Mouse (Mus musculus) layer of hippocampus, postnatal 10 days (tissue): ENCODE measurements around the gene Hoxa5. TPM values are rescaled to one million over a fixed set of nuclear protein-coding genes. Genes with fewer than 3 reads are reported as not detected.

Experiments used
- DNase-seq, 2 experiments: peaks; one replicate each; pipeline ENCODE4 v3.0.0; 2021; ENCODE audit warnings: low spot score in 2 of 2
- total RNA-seq, 2 experiments: library from RNA; stranded (reverse); gene quantifications; 2 replicates each; pipeline ENCODE4 v1.2.3; 2021

Hoxa5 gene
- total RNA-seq, 2 experiments from 2014 or later = not detected

- DNase-seq = no peak
Observed at GRCm38 (mm10) chr6:52180213-52180710, 24.1 kb downstream of the Hoxa5 start.

- DNase-seq = no peak
Observed at GRCm38 (mm10) chr6:52179690-52180089, 24.7 kb downstream of the Hoxa5 start.

GRCm38 (mm10) chr6:52178918-52179665, 25.3 kb downstream of the Hoxa5 start:
- no peak for DNase-seq

DNA sequence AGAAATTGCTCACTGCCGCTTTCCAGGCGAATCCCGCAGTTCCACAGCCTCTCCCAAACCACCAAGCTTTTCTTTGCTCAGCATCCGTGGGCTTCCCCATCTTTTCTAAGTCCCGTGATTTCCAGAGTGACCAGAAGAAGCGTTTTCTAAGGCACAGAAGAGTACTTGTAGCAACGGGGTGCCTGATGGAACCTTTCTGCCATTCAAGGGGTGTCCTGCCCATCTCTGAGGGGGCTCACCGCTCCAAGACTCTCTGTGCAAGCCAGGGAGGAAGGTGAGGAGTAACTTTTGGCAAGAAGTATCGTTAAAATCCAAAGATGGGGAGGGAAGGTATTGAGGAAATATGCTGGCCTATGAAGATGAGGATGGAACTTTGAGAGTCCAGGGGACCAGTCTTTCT, 26.6 kb downstream of the Hoxa5 start:
- no peak for DNase-seq

DNA sequence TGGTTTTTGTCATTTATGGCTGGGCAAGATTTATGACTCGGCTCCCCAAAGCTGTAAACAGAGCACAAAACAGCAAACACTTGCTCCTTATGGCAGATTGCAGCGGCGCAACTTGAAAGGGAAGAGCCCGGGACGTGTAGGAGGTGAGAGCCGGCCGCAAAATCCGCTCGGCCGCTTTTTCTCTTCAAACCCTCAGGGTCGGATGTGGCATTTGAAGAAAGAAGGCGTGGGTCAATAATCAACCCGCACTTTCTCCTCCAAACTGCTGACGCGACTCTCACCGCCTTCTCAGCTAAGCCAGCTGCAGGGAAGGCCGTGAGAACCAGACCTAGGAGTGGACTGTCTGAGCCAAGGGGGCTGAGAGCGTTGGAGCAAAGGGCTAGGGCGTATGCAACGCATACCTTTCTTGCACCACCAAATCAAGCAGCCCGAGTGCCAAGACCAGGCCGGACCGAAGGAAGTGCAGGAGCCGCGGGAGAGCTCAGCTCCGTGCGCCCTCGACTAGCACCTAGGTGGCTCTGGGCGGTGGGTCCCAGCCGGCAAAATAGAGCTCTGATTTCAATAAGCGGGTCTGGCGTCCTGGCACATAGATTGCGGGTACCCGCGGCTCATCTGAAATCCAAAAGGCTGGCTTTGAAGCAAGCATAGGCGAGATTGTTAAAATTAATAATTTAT, 27.2 kb downstream of the Hoxa5 start, which contains the start of gene 5730596B20Rik:
TSS of gene 5730596B20Rik (plus strand) at position 438 of the 675 bp plus-strand sequence.
- DNase-seq = no peak

- DNase-seq = no peak
Observed at GRCm38 (mm10) chr6:52176391-52176790, 28.0 kb downstream of the Hoxa5 start.

GRCm38 (mm10) chr6:52175864-52176263, 28.5 kb downstream of the Hoxa5 start:
- no peak for DNase-seq

DNA sequence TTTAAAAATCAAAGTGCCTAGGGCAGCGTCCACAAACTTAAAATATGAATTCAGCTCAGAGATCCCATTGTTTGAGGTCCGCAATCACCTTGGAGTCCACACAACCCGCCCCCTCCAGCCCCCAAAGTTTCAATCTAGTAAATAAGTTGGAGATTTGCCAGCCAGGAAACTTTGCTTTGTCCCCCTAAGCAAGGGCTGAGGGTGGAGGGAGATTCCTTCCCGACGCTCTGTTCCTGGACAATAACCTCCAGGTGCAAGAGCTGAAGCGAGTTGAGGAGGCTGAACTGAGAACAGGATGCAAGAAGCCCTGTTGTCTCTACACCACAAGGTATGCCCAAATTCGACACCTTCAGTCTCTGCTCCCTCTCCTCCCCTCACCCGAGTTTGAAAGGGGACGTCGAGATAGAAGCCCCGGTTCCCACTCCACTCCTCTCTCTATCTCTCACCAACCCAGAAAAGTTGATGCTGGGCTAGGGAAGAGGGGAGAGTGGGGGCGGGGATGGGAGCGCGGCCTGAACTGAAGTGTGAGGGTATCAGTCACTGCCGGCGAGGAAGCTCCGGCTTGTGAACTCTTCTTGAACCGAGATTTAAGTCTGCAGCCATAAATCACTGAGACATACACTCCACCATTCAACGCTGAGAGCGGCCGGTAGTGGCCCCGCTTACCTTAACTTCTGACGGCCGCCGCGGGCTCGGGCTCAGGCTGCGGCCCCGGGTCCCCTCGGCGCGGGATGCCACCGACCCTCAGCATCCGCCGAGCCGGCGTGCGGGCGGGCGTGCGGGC, 29.2 kb downstream of the Hoxa5 start:
- no peak for DNase-seq

DNA sequence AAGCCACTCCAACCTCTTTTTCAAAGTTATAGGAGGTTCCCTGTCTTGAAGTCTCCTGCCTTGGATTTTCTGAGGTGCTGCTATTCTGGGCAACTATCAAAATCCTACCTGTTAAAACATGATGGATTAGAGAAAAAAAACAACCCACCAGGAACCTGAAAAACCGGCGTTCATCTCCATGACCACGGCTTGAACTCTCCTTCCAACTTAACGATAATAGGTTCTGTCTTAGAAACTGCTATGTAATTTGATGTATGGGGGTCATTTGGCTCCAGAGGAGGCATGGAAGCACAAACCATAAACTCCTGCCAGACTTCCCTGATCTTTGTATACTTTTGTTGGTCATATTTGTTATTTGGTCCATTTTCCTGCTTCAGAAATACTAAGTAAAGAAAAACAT, 30.7 kb downstream of the Hoxa5 start:
- no peak for DNase-seq

DNA sequence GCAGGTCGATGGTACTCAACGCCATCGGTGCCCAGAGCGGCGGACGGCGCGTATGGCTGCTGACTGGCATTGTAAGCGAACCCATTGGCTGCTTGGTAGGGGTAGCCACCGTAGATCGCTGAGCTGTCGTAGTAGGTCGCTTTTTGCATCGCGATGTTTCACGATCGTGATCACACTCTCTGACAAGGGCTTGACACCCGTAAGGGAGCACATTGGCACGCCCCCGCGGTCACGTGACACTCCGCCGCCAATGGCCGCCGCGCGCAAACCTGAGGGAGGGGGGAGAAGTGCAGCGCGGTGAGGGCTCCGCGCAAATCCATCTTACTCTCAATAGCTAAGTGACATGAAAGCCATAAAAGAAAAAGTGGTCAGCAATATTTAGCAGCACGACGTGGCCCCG, 31.9 kb downstream of the Hoxa5 start:
- no peak for DNase-seq

- no peak for DNase-seq
Observed at GRCm38 (mm10) chr6:52171938-52172337, 32.4 kb downstream of the Hoxa5 start.

GRCm38 (mm10) chr6:52171331-52171730, 33.1 kb downstream of the Hoxa5 start:
- no peak for DNase-seq

- DNase-seq = no peak
Observed at GRCm38 (mm10) chr6:52170898-52171223, 33.5 kb downstream of the Hoxa5 start.

DNA sequence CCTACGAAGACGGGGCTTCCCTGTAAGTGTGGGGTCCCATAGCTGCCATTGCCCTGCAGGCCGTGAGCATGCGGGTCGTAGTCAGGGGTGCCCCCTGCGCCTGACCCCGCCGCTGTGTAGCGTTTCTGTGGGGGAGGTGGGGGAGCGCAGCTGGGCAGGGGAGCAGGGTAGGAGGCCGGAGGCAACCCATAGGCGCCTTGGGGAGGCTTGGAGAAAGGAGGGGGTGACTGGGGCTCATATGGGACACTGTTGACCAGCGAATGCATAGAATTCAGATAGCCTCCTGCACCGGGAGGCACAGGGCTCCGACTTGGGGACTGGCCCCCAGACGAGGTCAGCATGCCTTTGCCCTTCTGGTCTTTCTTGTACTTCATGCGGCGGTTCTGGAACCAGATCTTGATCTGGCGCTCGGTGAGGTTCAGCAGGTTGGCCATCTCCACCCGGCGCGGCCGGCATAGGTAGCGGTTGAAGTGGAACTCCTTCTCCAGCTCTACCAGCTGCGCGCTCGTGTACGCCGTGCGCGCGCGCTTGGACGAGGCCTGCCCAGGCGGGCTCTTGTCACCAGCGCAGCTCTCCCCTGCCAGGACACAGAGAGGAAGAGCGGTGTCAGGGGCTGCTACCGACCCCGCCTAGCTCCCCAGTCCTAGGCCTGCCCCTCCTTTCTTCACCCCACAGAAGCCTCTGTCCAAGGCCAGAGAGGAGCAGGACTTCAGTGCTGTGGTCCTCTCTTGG, 34.1 kb downstream of the Hoxa5 start:
- no peak for DNase-seq

DNA sequence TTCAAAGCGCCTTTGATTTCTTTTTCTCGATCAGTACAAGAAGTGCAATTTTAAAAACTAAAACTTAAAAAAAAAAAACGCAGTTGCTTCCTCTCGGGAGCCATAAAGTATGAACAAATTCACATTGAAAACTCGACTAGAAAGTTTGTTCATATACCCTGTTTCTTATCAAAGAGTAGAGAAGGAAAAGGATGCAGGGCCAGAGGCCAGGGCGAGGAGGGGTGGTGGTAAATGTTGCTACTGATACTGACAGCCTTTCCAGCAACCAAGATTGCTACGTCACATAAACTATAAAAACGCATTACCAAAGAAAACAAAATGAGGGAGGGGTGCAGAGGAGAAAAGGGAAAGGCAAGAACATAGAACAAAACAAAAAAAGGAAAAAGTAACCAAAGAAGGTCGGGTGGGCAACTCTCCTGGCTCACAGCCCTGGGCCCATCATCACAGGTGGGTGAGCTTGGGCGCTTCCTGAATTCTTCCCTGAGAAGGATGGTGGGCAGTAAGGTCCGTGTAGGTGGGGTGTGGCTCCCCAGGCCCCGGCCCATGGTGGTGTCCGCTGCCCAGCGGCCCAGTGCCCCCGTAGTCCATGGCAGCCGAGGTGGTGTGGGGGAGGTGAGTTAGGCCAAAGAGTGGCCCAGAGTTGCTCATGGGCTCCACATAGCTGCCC, 34.8 kb downstream of the Hoxa5 start:
- DNase-seq = no peak

DNA sequence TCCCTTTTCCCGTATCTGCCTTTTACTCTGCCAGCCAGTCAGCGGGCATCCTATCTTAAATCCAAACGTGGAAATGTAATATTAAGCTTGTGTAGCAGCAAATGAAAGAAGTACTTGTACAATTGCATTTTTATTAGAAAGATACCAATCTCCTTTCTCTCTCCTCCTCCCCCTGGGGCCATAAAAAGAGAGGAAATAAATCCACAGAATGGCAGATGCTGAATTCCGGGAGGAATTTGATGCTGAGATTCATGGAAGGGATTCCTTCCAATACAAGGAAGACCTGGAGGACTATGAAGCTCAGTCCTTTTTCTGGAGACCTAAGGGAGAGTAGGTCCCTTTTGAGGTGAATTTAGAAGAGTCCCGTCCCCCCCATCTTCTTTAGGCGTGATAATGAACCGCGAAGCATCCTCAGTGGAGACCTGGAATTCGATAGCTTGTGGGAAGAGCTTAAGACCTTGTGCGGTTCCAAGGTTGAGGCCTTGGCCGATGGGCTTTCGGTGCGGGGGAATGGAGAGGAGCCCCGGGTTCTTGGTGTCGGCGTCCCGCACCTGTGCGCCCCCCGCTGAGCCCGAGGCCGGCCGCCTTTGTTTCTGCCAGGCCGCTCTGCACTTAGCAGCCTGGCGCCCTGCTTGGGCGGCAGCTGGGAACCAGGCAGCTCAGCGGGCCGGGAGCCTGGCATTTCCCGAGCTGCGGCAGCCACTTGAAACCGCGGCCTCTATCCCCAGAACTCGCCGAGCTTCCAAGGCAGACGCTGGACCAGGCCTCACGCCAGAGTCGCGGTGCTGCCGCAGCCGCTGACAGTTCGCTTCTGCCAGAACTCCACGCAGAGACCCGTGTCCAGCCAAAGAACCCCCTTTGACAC, 36.0 kb downstream of the Hoxa5 start:
- no peak for DNase-seq

DNA sequence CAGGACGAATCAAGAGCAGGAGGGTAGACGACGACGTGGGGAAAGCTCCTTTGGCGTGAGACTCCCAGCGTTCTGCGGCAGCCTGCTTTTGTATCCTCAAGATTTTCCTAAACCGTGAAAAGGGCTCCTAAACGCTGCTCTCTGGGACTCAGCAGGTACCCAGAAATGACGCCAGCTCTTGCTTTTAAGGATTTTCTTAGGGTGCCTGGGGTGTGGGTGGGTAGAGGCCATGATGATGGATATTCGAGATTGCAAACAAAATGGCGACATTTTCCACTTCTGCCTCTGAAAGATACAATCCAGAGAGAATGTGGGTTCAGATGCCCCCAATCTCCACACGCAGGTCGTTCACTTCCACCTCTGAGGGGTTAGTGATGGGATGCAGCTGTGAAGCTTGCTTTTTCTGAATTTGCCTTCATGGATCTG, 36.6 kb downstream of the Hoxa5 start:
- no peak for DNase-seq

GRCm38 (mm10) chr6:52167176-52167575, 37.2 kb downstream of the Hoxa5 start:
- DNase-seq = no peak

GRCm38 (mm10) chr6:52166431-52167077, 37.8 kb downstream of the Hoxa5 start:
- no peak for DNase-seq
